Mouse (Mus musculus): Measurements from ENCODE around the gene Lad1. TPM values are rescaled to one million over a fixed set of nuclear protein-coding genes. Genes with fewer than 3 reads are reported as not detected.

Lad1 gene
- polyA plus RNA-seq, 1 experiment from 2014 or later, result 0.32 TPM

DNA sequence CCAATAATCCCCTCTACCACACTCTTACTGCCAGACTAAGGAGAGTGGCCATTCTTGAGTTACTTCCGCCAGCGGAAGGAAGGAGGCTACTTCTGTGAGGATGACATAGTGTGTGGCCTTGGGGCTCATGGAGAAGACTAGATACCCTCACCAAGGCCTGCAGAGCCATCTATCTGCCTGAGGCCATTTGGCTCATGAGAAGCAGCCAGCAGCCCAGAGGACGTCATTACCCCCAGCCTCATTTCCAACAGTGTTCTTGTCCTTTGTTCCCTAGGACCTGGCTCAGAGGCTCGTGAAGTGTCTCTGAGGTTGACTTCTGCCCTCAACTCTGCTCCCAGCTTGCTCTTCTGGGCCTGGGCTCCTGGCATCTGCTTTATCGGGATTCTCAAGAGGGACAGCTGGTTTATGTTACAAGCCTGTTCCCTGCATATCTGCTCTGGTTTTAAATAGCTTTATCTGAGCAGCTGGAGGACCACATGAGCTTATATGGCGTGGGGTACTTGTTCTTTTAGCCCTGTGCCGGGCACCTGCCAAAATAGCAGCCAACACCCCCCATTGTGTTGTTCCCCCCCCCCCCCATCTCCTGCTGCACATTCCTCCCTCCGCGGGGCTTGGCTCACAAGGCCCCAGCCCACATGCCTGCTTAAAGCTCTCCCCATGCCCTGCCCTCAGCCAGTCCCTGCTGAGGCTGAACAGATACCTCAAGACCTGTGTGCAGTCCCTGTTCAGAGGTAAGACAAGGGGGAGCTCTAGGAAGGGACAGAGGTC is 17.5 kb downstream of the Lad1 start, which contains the start of gene Tnnt2:
TSS of gene Tnnt2 (plus strand) at position 639 of the 768 bp plus-strand sequence.
- WGBS, result 54% methylated on average over 9 of the region's 9 CpGs
- no peak for ATAC-seq (ENCODE audit: low FRiP score, low read depth)
- Histone ChIP-seq H3K36me3 (no peaks in the 10 kb centered on the region), H3K4me1 (0 out of 2 replicates have a peak, but pooled peaks cover 2% of the 10 kb centered on the region), H3K27ac (replicated peaks) (no peak within 1 kb of the TSS), H3K27me3 (peaks cover 16% of the 10 kb centered on the region; the same call in 1 of the 2 replicates), H3K4me2 (replicated peaks) (no peak within 1 kb of the TSS), H3K4me3 (no peak within 1 kb of the TSS), H3K9me3 (no peaks in the 10 kb centered on the region), H3K9ac (replicated peaks) (no peak within 1 kb of the TSS)

DNA sequence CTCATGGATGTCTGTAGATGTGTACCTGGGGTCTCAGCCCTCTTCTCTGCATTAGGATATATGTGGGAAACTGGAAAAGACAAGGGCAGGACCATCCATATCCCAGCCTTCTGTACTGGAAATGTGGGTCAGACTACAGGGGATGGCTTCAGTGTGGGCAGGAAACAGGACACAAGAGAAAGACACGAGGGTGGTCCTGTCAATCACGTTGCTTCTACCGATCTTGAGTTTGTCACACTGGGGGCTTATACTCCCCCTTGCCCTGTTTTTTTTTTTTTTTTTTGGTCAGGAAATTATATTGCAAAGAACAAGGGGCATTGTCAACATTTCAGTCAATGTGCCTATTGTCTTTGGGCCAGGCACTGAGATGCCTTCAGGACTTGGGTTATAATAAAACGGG is 20.2 kb downstream of the Lad1 start:
- 72% methylated on average over 4 of the region's 4 CpGs for WGBS
- no peak for ATAC-seq (ENCODE audit: low FRiP score, low read depth)

GRCm38 (mm10) chr1:135839065-135839464 is 20.7 kb downstream of the Lad1 start:
- Histone ChIP-seq H3K9ac (replicated peaks) (no peak overlapping the region), H3K4me1 (0 out of 2 replicates have a peak, but pooled peaks cover 2% of the 10 kb centered on the region), H3K27ac (replicated peaks) (no peak overlapping the region), H3K4me2 (replicated peaks) (no peak overlapping the region), H3K27me3 (0 out of 2 replicates have a peak, but pooled peaks cover 5% of the 10 kb centered on the region), H3K36me3 (no peaks in the 10 kb centered on the region), H3K9me3 (no peaks in the 10 kb centered on the region), H3K4me3 (no peak overlapping the region)
- ATAC-seq (ENCODE audit: low FRiP score, low read depth), result no peak
- 84% methylated on average over 6 of the region's 6 CpGs for WGBS

More for the DNA sequence above, 20.2 kb downstream of the Lad1 start:
- H3K36me3 ChIP-seq, result no peaks in the 10 kb centered on the region
- 0 out of 2 replicates have a peak, but pooled peaks cover 2% of the 10 kb centered on the region for H3K4me1 ChIP-seq
- H3K4me3 ChIP-seq, result no peak overlapping the region
- H3K4me2 ChIP-seq (replicated peaks), result no peak overlapping the region
- peaks cover 6% of the 10 kb centered on the region; the same call in 1 of the 2 replicates for H3K27me3 ChIP-seq
- no peak overlapping the region for H3K9ac ChIP-seq (replicated peaks)
- no peaks in the 10 kb centered on the region for H3K9me3 ChIP-seq
- no peak overlapping the region for H3K27ac ChIP-seq (replicated peaks)

DNA sequence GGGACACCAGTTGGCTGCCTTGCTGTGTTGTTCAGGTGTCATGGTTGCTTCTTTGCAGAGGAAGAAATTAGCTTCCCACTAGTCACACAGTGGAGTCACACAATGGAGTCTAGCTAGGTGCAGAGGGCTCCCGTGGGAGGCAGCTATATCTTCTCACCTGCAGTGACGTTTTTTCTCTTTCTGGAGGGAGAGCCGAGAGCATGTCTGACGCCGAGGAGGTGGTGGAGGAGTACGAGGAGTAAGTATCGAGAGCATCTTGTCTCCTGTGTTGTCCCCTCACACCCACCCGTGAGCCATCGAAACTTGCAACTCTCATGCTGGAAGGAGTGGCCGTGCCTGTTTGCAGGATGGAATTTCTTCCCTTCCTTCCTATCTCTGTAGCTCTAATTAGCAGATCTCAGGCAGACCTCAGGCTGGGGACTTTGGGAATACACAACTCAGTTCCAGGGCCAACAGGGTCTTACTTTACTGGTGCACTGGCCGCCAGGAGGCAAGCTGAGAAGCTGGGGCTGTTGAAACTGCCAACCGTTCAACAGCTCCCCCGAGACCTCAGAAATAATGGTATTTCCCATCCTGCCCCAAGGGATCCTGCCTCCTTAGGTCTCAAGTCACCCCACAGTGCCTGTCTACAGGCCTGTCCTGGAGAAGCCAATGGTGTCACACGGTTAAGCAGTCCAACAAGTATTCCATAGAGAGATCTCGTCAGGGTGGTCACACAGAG is 22.4 kb downstream of the Lad1 start:
- no peak overlapping the region for H3K4me2 ChIP-seq (replicated peaks)
- 79% methylated on average over 15 of the region's 15 CpGs for WGBS
- no peak overlapping the region for H3K27ac ChIP-seq (replicated peaks)
- no peak overlapping the region for H3K4me3 ChIP-seq
- no peak for ATAC-seq (ENCODE audit: low FRiP score, low read depth)
- H3K4me1 ChIP-seq, result 0 out of 2 replicates have a peak, but pooled peaks cover 2% of the 10 kb centered on the region
- no peak overlapping the region for H3K9ac ChIP-seq (replicated peaks)
- H3K27me3 ChIP-seq, result 0 out of 2 replicates have a peak, but pooled peaks cover 5% of the 10 kb centered on the region
- H3K9me3 ChIP-seq, result no peaks in the 10 kb centered on the region
- H3K36me3 ChIP-seq, result no peaks in the 10 kb centered on the region

DNA sequence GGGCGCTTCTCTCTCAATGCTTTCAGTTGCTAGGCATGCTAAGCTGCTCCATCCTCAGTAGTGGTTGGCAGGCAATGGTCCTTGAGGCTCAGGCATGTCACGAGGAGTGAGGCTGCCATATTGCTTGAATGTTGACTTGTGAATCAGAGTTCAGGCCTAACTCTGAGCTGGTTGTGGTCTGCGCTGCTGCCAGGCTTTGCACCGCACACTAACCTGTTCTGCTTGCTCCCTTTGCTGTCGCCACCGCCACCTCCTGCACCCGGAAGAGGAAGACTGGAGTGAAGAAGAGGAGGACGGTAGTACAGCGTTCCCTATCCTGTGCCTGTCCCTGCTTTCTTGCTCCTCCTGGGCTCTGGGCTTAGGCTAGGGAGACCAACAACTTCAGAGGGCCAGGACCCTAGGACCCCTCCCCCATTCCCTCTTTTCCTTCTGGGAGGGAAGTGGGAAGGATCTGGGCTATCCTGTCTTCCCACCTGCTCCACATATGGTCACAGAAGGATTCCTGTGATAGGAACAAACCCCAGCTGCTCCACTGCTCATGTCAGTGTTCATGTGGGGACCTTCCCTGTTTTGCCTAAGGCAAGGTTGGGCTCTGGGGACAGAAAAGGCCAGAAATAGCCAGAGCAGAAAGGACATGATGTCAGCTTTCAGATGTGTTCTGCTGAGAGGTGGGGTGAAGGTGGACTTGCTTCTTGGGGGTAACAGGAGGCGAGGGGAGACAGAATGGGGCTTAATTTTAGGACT is 25.3 kb downstream of the Lad1 start:
- Histone ChIP-seq H3K4me1 (no peaks in the 10 kb centered on the region), H3K9ac (replicated peaks) (no peak overlapping the region), H3K4me3 (no peak overlapping the region), H3K27ac (replicated peaks) (no peak overlapping the region), H3K27me3 (no peaks in the 10 kb centered on the region), H3K4me2 (replicated peaks) (no peak overlapping the region), H3K9me3 (no peaks in the 10 kb centered on the region), H3K36me3 (no peaks in the 10 kb centered on the region)
- WGBS, result 88% methylated on average over 10 of the region's 10 CpGs
- ATAC-seq (ENCODE audit: low FRiP score, low read depth), result no peak

GRCm38 (mm10) chr1:135844481-135844880 is 26.1 kb downstream of the Lad1 start:
- WGBS, result 84% methylated on average over 6 of the region's 6 CpGs
- no peak overlapping the region for H3K27ac ChIP-seq (replicated peaks)
- no peak overlapping the region for H3K4me3 ChIP-seq
- H3K4me2 ChIP-seq (replicated peaks), result no peak overlapping the region
- no peaks in the 10 kb centered on the region for H3K27me3 ChIP-seq
- H3K4me1 ChIP-seq, result peaks cover 3% of the 10 kb centered on the region; the same call in 1 of the 2 replicates
- no peaks in the 10 kb centered on the region for H3K9me3 ChIP-seq
- no peak for ATAC-seq (ENCODE audit: low FRiP score, low read depth)
- H3K36me3 ChIP-seq, result no peaks in the 10 kb centered on the region
- H3K9ac ChIP-seq (replicated peaks), result no peak overlapping the region

DNA sequence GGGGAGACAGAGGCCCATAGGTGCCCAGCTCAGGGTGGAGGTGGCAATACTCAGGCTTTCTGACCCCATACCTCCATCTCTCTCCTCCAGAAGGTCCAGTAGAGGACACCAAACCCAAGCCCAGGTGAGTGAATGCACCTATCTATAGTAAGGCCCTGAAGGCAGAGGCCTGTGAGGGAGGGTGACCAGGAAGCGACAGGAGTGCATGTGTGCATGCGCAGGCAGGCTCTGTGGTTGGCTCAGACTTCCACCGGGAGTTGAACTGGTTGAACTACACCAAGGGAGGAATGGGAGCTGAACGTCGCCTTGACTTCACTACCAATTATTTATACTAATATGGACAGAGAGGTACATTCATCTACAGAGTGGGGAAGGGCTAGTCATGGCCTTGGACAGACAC is 28.2 kb downstream of the Lad1 start:
- Histone ChIP-seq H3K9me3 (no peaks in the 10 kb centered on the region), H3K4me2 (replicated peaks) (no peak overlapping the region), H3K27me3 (peaks cover 4% of the 10 kb centered on the region; the same call in 1 of the 2 replicates), H3K9ac (replicated peaks) (no peak overlapping the region), H3K27ac (replicated peaks) (no peak overlapping the region), H3K36me3 (no peaks in the 10 kb centered on the region), H3K4me3 (no peak overlapping the region), H3K4me1 (peaks cover 5% of the 10 kb centered on the region)
- ATAC-seq (ENCODE audit: low FRiP score, low read depth), result no peak
- WGBS, result 78% methylated on average over 5 of the region's 5 CpGs

DNA sequence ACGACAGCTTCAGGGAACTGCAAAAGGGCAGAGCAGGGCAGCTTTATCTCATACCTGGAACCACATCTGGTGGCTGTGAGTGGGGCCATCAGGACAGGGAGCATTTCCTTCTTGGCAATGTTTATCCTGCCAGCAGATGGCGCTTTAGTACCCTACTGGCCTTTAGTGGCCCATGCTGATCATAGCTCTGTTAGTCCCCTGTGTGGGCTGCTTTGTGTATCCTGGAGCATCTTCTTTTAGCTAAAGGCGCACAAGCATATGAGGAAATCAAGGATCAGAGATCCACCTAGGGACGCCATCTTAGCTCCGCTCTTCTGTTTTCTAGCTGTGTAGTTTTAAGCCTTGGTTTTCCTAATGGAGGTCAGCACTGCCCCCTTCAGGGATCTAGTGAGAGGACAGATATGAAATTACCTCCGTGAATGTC is 28.8 kb downstream of the Lad1 start:
- Histone ChIP-seq H3K9ac (replicated peaks) (no peak overlapping the region), H3K4me3 (no peak overlapping the region), H3K27ac (replicated peaks) (no peak overlapping the region), H3K4me1 (peaks cover 11% of the 10 kb centered on the region), H3K9me3 (no peaks in the 10 kb centered on the region), H3K36me3 (no peaks in the 10 kb centered on the region), H3K27me3 (peaks cover 4% of the 10 kb centered on the region; the same call in 1 of the 2 replicates), H3K4me2 (replicated peaks) (no peak overlapping the region)
- 0 out of 2 replicates have a peak, but pooled peaks have one; percentile 9 for ATAC-seq (ENCODE audit: low FRiP score, low read depth)
- WGBS, result 28% methylated on average over 6 of the region's 6 CpGs

GRCm38 (mm10) chr1:135847611-135848351 is 29.4 kb downstream of the Lad1 start:
- no peak overlapping the region for H3K27ac ChIP-seq (replicated peaks)
- no peaks in the 10 kb centered on the region for H3K36me3 ChIP-seq
- H3K9me3 ChIP-seq, result no peaks in the 10 kb centered on the region
- H3K27me3 ChIP-seq, result peaks cover 4% of the 10 kb centered on the region; the same call in 1 of the 2 replicates
- no peak overlapping the region for H3K9ac ChIP-seq (replicated peaks)
- peaks cover 17% of the 10 kb centered on the region for H3K4me1 ChIP-seq
- no peak overlapping the region for H3K4me3 ChIP-seq
- WGBS, result 86% methylated on average over 17 of the region's 17 CpGs
- no peak for ATAC-seq (ENCODE audit: low FRiP score, low read depth)
- no peak overlapping the region for H3K4me2 ChIP-seq (replicated peaks)

DNA sequence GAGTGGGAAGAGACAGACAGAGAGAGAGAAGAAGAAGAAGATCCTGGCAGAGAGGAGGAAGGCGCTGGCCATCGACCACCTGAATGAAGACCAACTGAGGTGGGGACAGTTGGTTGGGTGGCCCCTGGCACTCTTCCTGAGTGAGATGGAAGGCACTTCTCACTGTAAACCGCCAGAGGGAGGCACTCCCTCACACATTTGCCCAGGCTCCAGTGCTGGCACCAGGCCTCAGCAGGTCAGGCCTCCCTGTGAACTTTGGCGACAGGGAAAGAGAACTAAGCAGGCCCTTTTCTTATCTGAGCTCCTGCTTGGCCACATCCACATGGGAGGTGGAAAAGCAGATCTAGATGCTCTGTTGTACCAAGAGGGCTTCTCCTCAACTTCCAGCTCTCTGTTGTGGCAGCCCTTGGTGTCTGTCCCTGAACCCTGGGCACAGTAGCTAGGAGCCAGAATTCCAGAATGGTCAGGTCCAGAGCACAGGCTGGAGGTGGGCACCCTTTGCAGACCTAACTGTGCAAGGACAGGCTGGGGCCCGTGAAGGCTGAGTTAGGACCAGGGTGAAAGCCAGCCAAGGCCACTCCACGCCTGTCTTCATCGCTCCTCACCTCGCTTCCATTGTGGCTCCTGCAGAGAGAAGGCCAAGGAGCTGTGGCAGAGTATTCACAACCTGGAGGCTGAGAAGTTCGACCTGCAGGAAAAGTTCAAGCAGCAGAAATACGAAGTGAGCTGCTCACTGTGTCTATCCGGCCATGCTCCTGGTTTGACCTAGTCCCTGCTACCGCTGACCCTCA is 32.5 kb downstream of the Lad1 start:
- Histone ChIP-seq H3K27ac (replicated peaks) (no peak overlapping the region), H3K9ac (replicated peaks) (no peak overlapping the region)

More for the DNA sequence above, 32.5 kb downstream of the Lad1 start:
- 69% methylated on average over 12 of the region's 12 CpGs for WGBS
- no peak overlapping the region for H3K4me2 ChIP-seq (replicated peaks)
- no peaks in the 10 kb centered on the region for H3K36me3 ChIP-seq
- H3K27me3 ChIP-seq, result peaks cover 4% of the 10 kb centered on the region; the same call in 1 of the 2 replicates
- ATAC-seq (ENCODE audit: low FRiP score, low read depth), result no peak
- no peaks in the 10 kb centered on the region for H3K9me3 ChIP-seq
- H3K4me1 ChIP-seq, result peaks cover 21% of the 10 kb centered on the region
- no peak overlapping the region for H3K4me3 ChIP-seq
